Mouse (Mus musculus): ENCODE measurements at regions not wholly inside any gene's neighbourhood (a gene's known extent, or its start where the extent isn't known, plus 50 kb on each side); places are given as distances from the start of the nearest gene placed in this dataset.

- no peaks in the 10 kb centered on the region for H3K27me3 ChIP-seq
- ATAC-seq (ENCODE audit: low FRiP score) = no peak
- H3K9ac ChIP-seq = no peak overlapping the region
- H3K36me3 ChIP-seq (replicated peaks) = no peaks in the 10 kb centered on the region
- no peaks in the 10 kb centered on the region for H3K4me1 ChIP-seq
- no peak overlapping the region for H3K4me2 ChIP-seq
- no peak overlapping the region for H3K4me3 ChIP-seq (replicated peaks)
- 82% methylated on average over 3 of the region's 3 CpGs for WGBS
- H3K9me3 ChIP-seq = no peaks in the 10 kb centered on the region
- no peak overlapping the region for H3K27ac ChIP-seq
Measured at GRCm38 (mm10) chr5:29870537-29870936, 134.8 kb upstream of the Gm5129 start.

GRCm38 (mm10) chr5:29875451-29875850 lies 137.5 kb upstream of the Il6 start:
- H3K9me3 ChIP-seq = no peaks in the 10 kb centered on the region
- H3K4me3 ChIP-seq (replicated peaks) = no peak overlapping the region
- no peaks in the 10 kb centered on the region for H3K4me1 ChIP-seq
- WGBS = 58% methylated on average over 1 of the region's 1 CpGs
- no peak overlapping the region for H3K4me2 ChIP-seq
- H3K27ac ChIP-seq = no peak overlapping the region
- ATAC-seq (ENCODE audit: low FRiP score) = no peak
- H3K36me3 ChIP-seq (replicated peaks) = no peaks in the 10 kb centered on the region
- H3K9ac ChIP-seq = no peak overlapping the region
- H3K27me3 ChIP-seq = no peaks in the 10 kb centered on the region

GRCm38 (mm10) chr5:29887267-29887841 lies 125.6 kb upstream of the Il6 start:
- Histone ChIP-seq H3K4me2 (no peak overlapping the region), H3K4me3 (replicated peaks) (no peak overlapping the region), H3K27ac (no peak overlapping the region), H3K36me3 (replicated peaks) (no peaks in the 10 kb centered on the region), H3K9me3 (no peaks in the 10 kb centered on the region), H3K27me3 (no peaks in the 10 kb centered on the region), H3K4me1 (no peaks in the 10 kb centered on the region), H3K9ac (no peak overlapping the region)
- WGBS = 79% methylated on average over 4 of the region's 4 CpGs
- no peak for ATAC-seq (ENCODE audit: low FRiP score)

GRCm38 (mm10) chr5:29892344-29892743 lies 120.6 kb upstream of the Il6 start:
- ATAC-seq (ENCODE audit: low FRiP score) = no peak
- Histone ChIP-seq H3K36me3 (replicated peaks) (no peaks in the 10 kb centered on the region), H3K9ac (no peak overlapping the region), H3K27me3 (no peaks in the 10 kb centered on the region), H3K4me2 (no peak overlapping the region), H3K4me1 (peaks cover 5% of the 10 kb centered on the region; the same call in 1 of the 2 replicates), H3K4me3 (replicated peaks) (no peak overlapping the region), H3K9me3 (no peaks in the 10 kb centered on the region), H3K27ac (no peak overlapping the region)
- WGBS = 94% methylated on average over 2 of the region's 2 CpGs

GRCm38 (mm10) chr5:29892861-29893260 lies 120.1 kb upstream of the Il6 start:
- H3K9ac ChIP-seq = no peak overlapping the region
- ATAC-seq (ENCODE audit: low FRiP score) = no peak
- no peaks in the 10 kb centered on the region for H3K9me3 ChIP-seq
- H3K4me3 ChIP-seq (replicated peaks) = no peak overlapping the region
- no peaks in the 10 kb centered on the region for H3K27me3 ChIP-seq
- H3K4me2 ChIP-seq = no peak overlapping the region
- H3K27ac ChIP-seq = no peak overlapping the region
- H3K4me1 ChIP-seq = peaks cover 5% of the 10 kb centered on the region; the same call in 1 of the 2 replicates
- WGBS = 80% methylated on average over 2 of the region's 2 CpGs
- no peaks in the 10 kb centered on the region for H3K36me3 ChIP-seq (replicated peaks)

- Histone ChIP-seq H3K27me3 (no peaks in the 10 kb centered on the region), H3K27ac (no peak overlapping the region), H3K9ac (no peak overlapping the region), H3K4me1 (peaks cover 5% of the 10 kb centered on the region; the same call in 1 of the 2 replicates), H3K36me3 (replicated peaks) (no peaks in the 10 kb centered on the region), H3K9me3 (no peaks in the 10 kb centered on the region), H3K4me2 (no peak overlapping the region), H3K4me3 (replicated peaks) (no peak overlapping the region)
- 78% methylated on average over 5 of the region's 5 CpGs for WGBS
- ATAC-seq (ENCODE audit: low FRiP score) = no peak
Measured at GRCm38 (mm10) chr5:29893829-29894228, 119.1 kb upstream of the Il6 start.

GRCm38 (mm10) chr5:29894606-29895595 lies 118.0 kb upstream of the Il6 start:
- Histone ChIP-seq H3K4me1 (peaks cover 5% of the 10 kb centered on the region; the same call in 1 of the 2 replicates), H3K27me3 (no peaks in the 10 kb centered on the region), H3K4me3 (replicated peaks) (no peak overlapping the region), H3K4me2 (peak overlapping the region; percentile 31; the same call in 1 of the 2 replicates), H3K36me3 (replicated peaks) (no peaks in the 10 kb centered on the region), H3K9ac (0 out of 2 replicates have a peak overlapping the region, but pooled peaks have one; percentile 17), H3K27ac (no peak overlapping the region), H3K9me3 (no peaks in the 10 kb centered on the region)
- ATAC-seq (ENCODE audit: low FRiP score) = no peak
- WGBS = 21% methylated on average over 9 of the region's 9 CpGs

GRCm38 (mm10) chr5:29897617-29898016 lies 115.3 kb upstream of the Il6 start:
- no peaks in the 10 kb centered on the region for H3K36me3 ChIP-seq (replicated peaks)
- no peak overlapping the region for H3K27ac ChIP-seq
- no peaks in the 10 kb centered on the region for H3K9me3 ChIP-seq
- no peak overlapping the region for H3K4me3 ChIP-seq (replicated peaks)
- peaks cover 5% of the 10 kb centered on the region; the same call in 1 of the 2 replicates for H3K4me1 ChIP-seq
- no peak overlapping the region for H3K9ac ChIP-seq
- H3K4me2 ChIP-seq = no peak overlapping the region
- ATAC-seq (ENCODE audit: low FRiP score) = no peak
- no peaks in the 10 kb centered on the region for H3K27me3 ChIP-seq

- Histone ChIP-seq H3K4me1 (no peaks in the 10 kb centered on the region), H3K36me3 (replicated peaks) (no peaks in the 10 kb centered on the region)
- ATAC-seq (ENCODE audit: low FRiP score) = no peak
Measured at GRCm38 (mm10) chr5:29901716-29902115, 111.2 kb upstream of the Il6 start.

GRCm38 (mm10) chr5:29920295-29920694 lies 92.6 kb upstream of the Il6 start:
- no peaks in the 10 kb centered on the region for H3K36me3 ChIP-seq (replicated peaks)
- H3K27ac ChIP-seq = no peak overlapping the region
- 71% methylated on average over 2 of the region's 2 CpGs for WGBS
- H3K9me3 ChIP-seq = peaks cover 10% of the 10 kb centered on the region; the same call in 1 of the 2 replicates
- no peaks in the 10 kb centered on the region for H3K4me1 ChIP-seq
- no peak overlapping the region for H3K4me2 ChIP-seq
- H3K9ac ChIP-seq = no peak overlapping the region
- H3K4me3 ChIP-seq (replicated peaks) = no peak overlapping the region
- ATAC-seq (ENCODE audit: low FRiP score) = no peak
- H3K27me3 ChIP-seq = no peaks in the 10 kb centered on the region

More at GRCm38 (mm10) chr5:29901716-29902115, 111.2 kb upstream of the Il6 start:
- no peak overlapping the region for H3K27ac ChIP-seq
- no peak overlapping the region for H3K9ac ChIP-seq
- H3K4me2 ChIP-seq = no peak overlapping the region
- no peak overlapping the region for H3K4me3 ChIP-seq (replicated peaks)
- 82% methylated on average over 2 of the region's 2 CpGs for WGBS
- no peaks in the 10 kb centered on the region for H3K9me3 ChIP-seq
- no peaks in the 10 kb centered on the region for H3K27me3 ChIP-seq

- no peaks in the 10 kb centered on the region for H3K4me1 ChIP-seq
- H3K9ac ChIP-seq = no peak overlapping the region
- 89% methylated on average over 2 of the region's 2 CpGs for WGBS
- no peak overlapping the region for H3K4me2 ChIP-seq
- H3K4me3 ChIP-seq (replicated peaks) = no peak overlapping the region
- ATAC-seq (ENCODE audit: low FRiP score) = no peak
- no peaks in the 10 kb centered on the region for H3K27me3 ChIP-seq
- H3K27ac ChIP-seq = no peak overlapping the region
- no peaks in the 10 kb centered on the region for H3K9me3 ChIP-seq
- no peaks in the 10 kb centered on the region for H3K36me3 ChIP-seq (replicated peaks)
Measured at GRCm38 (mm10) chr5:29925527-29925926, 87.4 kb upstream of the Il6 start.

- Histone ChIP-seq H3K36me3 (replicated peaks) (no peaks in the 10 kb centered on the region), H3K27ac (no peak overlapping the region), H3K4me2 (no peak overlapping the region), H3K9me3 (no peaks in the 10 kb centered on the region), H3K4me1 (no peaks in the 10 kb centered on the region), H3K27me3 (no peaks in the 10 kb centered on the region), H3K9ac (no peak overlapping the region), H3K4me3 (replicated peaks) (no peak overlapping the region)
- ATAC-seq (ENCODE audit: low FRiP score) = no peak
- WGBS = 76% methylated on average over 1 of the region's 1 CpGs
Measured at GRCm38 (mm10) chr5:29927594-29927993, 85.3 kb upstream of the Il6 start.
